Mouse (Mus musculus): Measurements from ENCODE around the gene Palm2.

DNA sequence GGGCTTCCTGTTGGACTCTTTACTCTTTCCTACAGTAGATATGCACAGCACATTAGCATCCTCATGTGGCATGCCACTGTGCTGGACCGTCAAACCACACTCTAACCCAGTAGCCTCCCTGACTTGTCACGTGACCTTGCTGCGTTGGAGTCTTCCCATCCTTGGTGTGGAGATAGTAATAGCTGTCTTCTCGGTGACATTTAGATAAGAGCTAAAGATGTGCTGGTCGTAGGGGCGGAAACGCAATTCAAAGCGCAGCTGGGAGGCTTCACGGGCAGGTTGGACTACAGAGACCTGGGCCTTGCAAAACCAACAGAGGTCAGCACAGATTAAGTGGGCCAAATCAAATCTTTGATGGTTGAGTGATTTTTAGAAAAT lies 167.4 kb downstream of the Palm2 start:
- TF ChIP-seq POLR2A (IDR thresholded peaks at IDR 0.05; ENCODE audit: insufficient read depth, low read depth, low read length) (no peak), CTCF (IDR thresholded peaks at IDR 0.05; ENCODE audit: insufficient read depth, low read depth, low read length) (no peak)

Measured in olfactory bulb, adult 2 months (tissue).